16 mouse cellular contexts compared by ENCODE assay signal in genomic region chr5:148934457-148934856, GRCm38 (mm10). TPM values are rescaled to one million over a fixed set of nuclear protein-coding genes. Genes with fewer than 3 reads are reported as not detected.
DNase-seq lines count a peak whose midpoint lies in the region; ATAC-seq lines count a peak whose summit lies in the region.
"Had no signal": no experiment of that assay in that cellular context is flagged by ENCODE, and none has a peak within 500 bp of the region (broad histone marks: within the 10 kb centered on the region; RNA-seq: fewer than 3 reads in every experiment).

No protein-coding gene starts in this region.

- H3K9ac ChIP-seq in neural tube, embryonic 12.5 days = no peak overlapping the region
- H3K9ac ChIP-seq in limb, embryonic 13.5 days = no peak overlapping the region
- H3K9ac ChIP-seq in neural tube, embryonic 14.5 days (replicated peaks; ENCODE audit: low read depth, low read length) = no peak overlapping the region
- H3K9ac ChIP-seq: hindbrain, embryonic 13.5 days; midbrain, embryonic 13.5 days had no signal

- peaks cover 9% of the 10 kb centered on the region for H3K4me1 ChIP-seq in heart, embryonic 10.5 days
- H3K4me1 ChIP-seq in neural tube, embryonic 12.5 days = peaks cover 8% of the 10 kb centered on the region
- peaks cover 29% of the 10 kb centered on the region for H3K4me1 ChIP-seq in limb, embryonic 13.5 days
- no peaks in the 10 kb centered on the region for H3K4me1 ChIP-seq in neural tube, embryonic 14.5 days (ENCODE audit: control insufficient read depth, insufficient read depth, low read length)
- H3K4me1 ChIP-seq: hindbrain, embryonic 13.5 days had no signal

- no peaks in the 10 kb centered on the region for H3K27me3 ChIP-seq in heart, embryonic 10.5 days (ENCODE audit: insufficient read depth, poor library complexity, severe bottlenecking)
- H3K27me3 ChIP-seq in neural tube, embryonic 12.5 days (replicated peaks) = no peaks in the 10 kb centered on the region
- H3K27me3 ChIP-seq in limb, embryonic 13.5 days = no peaks in the 10 kb centered on the region
- no peaks in the 10 kb centered on the region for H3K27me3 ChIP-seq in neural tube, embryonic 14.5 days (ENCODE audit: control insufficient read depth, insufficient read depth, low read length)
- H3K27me3 ChIP-seq: hindbrain, embryonic 13.5 days; midbrain, embryonic 13.5 days had no signal

- intact Hi-C loops in left cerebral cortex, postnatal 14 days (cut with DNase I) = no loop called here

- no peak overlapping the region for H3K4me3 ChIP-seq in heart, embryonic 10.5 days
- no peak overlapping the region for H3K4me3 ChIP-seq in neural tube, embryonic 12.5 days
- H3K4me3 ChIP-seq in limb, embryonic 13.5 days = no peak overlapping the region
- H3K4me3 ChIP-seq in neural tube, embryonic 14.5 days (ENCODE audit: low read depth, low read length) = no peak overlapping the region
- H3K4me3 ChIP-seq: hindbrain, embryonic 13.5 days; midbrain, embryonic 13.5 days had no signal

- 0 out of 2 replicates have a peak overlapping the region, but pooled peaks have one; percentile 17 for H3K4me2 ChIP-seq in neural tube, embryonic 12.5 days (replicated peaks)
- H3K4me2 ChIP-seq in limb, embryonic 13.5 days (replicated peaks) = no peak overlapping the region
- no peak overlapping the region for H3K4me2 ChIP-seq in neural tube, embryonic 14.5 days (ENCODE audit: low read depth, low read length)
- H3K4me2 ChIP-seq: hindbrain, embryonic 13.5 days; midbrain, embryonic 13.5 days had no signal

- H3K9me3 ChIP-seq in heart, embryonic 10.5 days = no peaks in the 10 kb centered on the region
- 0 out of 2 replicates have a peak, but pooled peaks cover 3% of the 10 kb centered on the region for H3K9me3 ChIP-seq in neural tube, embryonic 12.5 days
- peaks cover 14% of the 10 kb centered on the region; the same call in 1 of the 2 replicates for H3K9me3 ChIP-seq in limb, embryonic 13.5 days
- no peaks in the 10 kb centered on the region for H3K9me3 ChIP-seq in neural tube, embryonic 14.5 days (ENCODE audit: control insufficient read depth, low read length)

- no peak for DNase-seq in heart, embryonic 10.5 days (ENCODE audit: low spot score)
- DNase-seq in heart, adult 11 months = no peak
- no peak for DNase-seq in neural tube, embryonic 10.5 days (ENCODE audit: extremely low spot score, low spot score)
- no peak for DNase-seq in left cerebral cortex, postnatal 14 days (ENCODE audit: low spot score in 2 of 2)
- no peak for DNase-seq in gastrocnemius, postnatal 10 days
- DNase-seq: adrenal gland, adult 2 months; cerebellum, adult 18-20 months; kidney, adult 8-10 months; lung, adult 18-20 months; lung, postnatal 36 days; thymus, adult 2 months had no signal

- 70% methylated on average over 6 of the region's 6 CpGs for WGBS in heart, embryonic 10.5 days
- WGBS in neural tube, embryonic 12.5 days = 18% methylated on average over 6 of the region's 6 CpGs
- 21% methylated on average over 6 of the region's 6 CpGs for WGBS in limb, embryonic 13.5 days
- 16% methylated on average over 6 of the region's 6 CpGs for WGBS in neural tube, embryonic 14.5 days

- ATAC-seq in neural tube, embryonic 12.5 days (ENCODE audit: low FRiP score, low read depth) = peak; percentile 84
- 0 out of 2 replicates have a peak, but pooled peaks have one; percentile 26 for ATAC-seq in limb, embryonic 13.5 days (ENCODE audit: low FRiP score, low read depth)
- peak; percentile 41; the same call in 1 of the 2 replicates for ATAC-seq in neural tube, embryonic 14.5 days (ENCODE audit: low read depth)
- ATAC-seq: midbrain, embryonic 13.5 days had no signal

- peak overlapping the region; percentile 69; the same call in 1 of the 2 replicates for H3K27ac ChIP-seq in heart, embryonic 10.5 days
- no peak overlapping the region for H3K27ac ChIP-seq in neural tube, embryonic 12.5 days
- H3K27ac ChIP-seq in limb, embryonic 13.5 days = no peak overlapping the region
- H3K27ac ChIP-seq in neural tube, embryonic 14.5 days (ENCODE audit: low read depth, low read length) = no peak overlapping the region
- H3K27ac ChIP-seq: hindbrain, embryonic 13.5 days; midbrain, embryonic 13.5 days had no signal

- no peaks in the 10 kb centered on the region for H3K36me3 ChIP-seq in heart, embryonic 10.5 days
- no peaks in the 10 kb centered on the region for H3K36me3 ChIP-seq in neural tube, embryonic 12.5 days
- H3K36me3 ChIP-seq in limb, embryonic 13.5 days = no peaks in the 10 kb centered on the region
- no peaks in the 10 kb centered on the region for H3K36me3 ChIP-seq in neural tube, embryonic 14.5 days (ENCODE audit: control insufficient read depth, insufficient read depth, low read length)
- H3K36me3 ChIP-seq: hindbrain, embryonic 13.5 days; midbrain, embryonic 13.5 days had no signal

RNA-seq across cellular contexts. Expression of gene Katnal1, which starts 5.3 kb away (rescaled TPM):
- polyA plus RNA-seq in heart, embryonic 10.5 days (2016; fragmentation: Nextera tagmentation; extraction: Ambion mirVana) = 17.5 and 19.5 TPM in 2 replicates
- 35.7 and 36.6 TPM in 2 replicates for polyA plus RNA-seq in neural tube, embryonic 12.5 days (2016; fragmentation: Nextera tagmentation; extraction: Ambion mirVana)
- 16.9 and 21.0 TPM in 2 replicates for polyA plus RNA-seq in limb, embryonic 13.5 days (2015; fragmentation: Nextera tagmentation; extraction: Ambion mirVana)
- polyA plus RNA-seq in neural tube, embryonic 14.5 days (2014; fragmentation: Nextera tagmentation; extraction: Ambion mirVana) = 42.3 and 44.5 TPM in 2 replicates
- total RNA-seq in left cerebral cortex, postnatal 14 days (2021) = 10 to 100 TPM; 55.4 to 56.9 TPM
- 1 to 10 TPM; 5.5 to 6.9 TPM for total RNA-seq in gastrocnemius, postnatal 10 days (2021)

Comparison
In these comparisons a context has a peak if more than half of its experiments do, and no peak if none do; other contexts are left out.
1. ATAC-seq: peak in every context shown above with its lines; median percentile 84 in neural tube, embryonic 12.5 days; 41 in neural tube, embryonic 14.5 days; 26 in limb, embryonic 13.5 days.